ENCODE assay signal across 23 mouse cellular contexts in genomic region chr6:145806784-145807183, GRCm38 (mm10). TPM values are rescaled to one million over a fixed set of nuclear protein-coding genes. Genes with fewer than 3 reads are reported as not detected.
A peak's percentile ranks its signal among the peaks of the same experiment; 100 is the strongest.
DNase-seq lines count a peak whose midpoint lies in the region; ATAC-seq and TF ChIP-seq lines count a peak whose summit lies in the region.
"Had no signal": no experiment of that assay in that cellular context is flagged by ENCODE, and none has a peak within 500 bp of the region (broad histone marks: within the 10 kb centered on the region; RNA-seq: fewer than 3 reads in every experiment).

No protein-coding gene starts in this region.

- no peak for ATAC-seq in embryonic facial prominence, embryonic 14.5 days (ENCODE audit: low read depth)
- ATAC-seq in heart, embryonic 12.5 days (ENCODE audit: insufficient number of reproducible peaks, low FRiP score), result no peak
- ATAC-seq in hindbrain, embryonic 16.5 days, result 0 out of 2 replicates have a peak, but pooled peaks have one; percentile 37
- no peak for ATAC-seq in hindbrain, embryonic 13.5 days (ENCODE audit: low FRiP score)
- ATAC-seq in liver, postnatal 0 days, result no peak
- ATAC-seq in liver, embryonic 12.5 days, result no peak
- ATAC-seq: intestine, postnatal 0 days; midbrain, embryonic 15.5 days had no signal

- TF ChIP-seq CTCF in liver, postnatal 0 days (IDR thresholded peaks at IDR 0.05; ENCODE audit: low read depth), result no peak

- H3K9me3 ChIP-seq in embryonic facial prominence, embryonic 14.5 days (ENCODE audit: control insufficient read depth, low read length), result no peaks in the 10 kb centered on the region
- no peaks in the 10 kb centered on the region for H3K9me3 ChIP-seq in embryonic facial prominence, embryonic 10.5 days
- no peaks in the 10 kb centered on the region for H3K9me3 ChIP-seq in heart, embryonic 12.5 days (replicated peaks)
- no peaks in the 10 kb centered on the region for H3K9me3 ChIP-seq in heart, embryonic 10.5 days
- H3K9me3 ChIP-seq in hindbrain, embryonic 16.5 days (ENCODE audit: control insufficient read depth, low read length), result no peaks in the 10 kb centered on the region
- no peaks in the 10 kb centered on the region for H3K9me3 ChIP-seq in hindbrain, embryonic 13.5 days
- no peaks in the 10 kb centered on the region for H3K9me3 ChIP-seq in liver, postnatal 0 days (ENCODE audit: low read length)
- no peaks in the 10 kb centered on the region for H3K9me3 ChIP-seq in liver, embryonic 12.5 days (replicated peaks)
- H3K9me3 ChIP-seq: embryonic facial prominence, embryonic 15.5 days; hindbrain, embryonic 10.5 days; limb, embryonic 13.5 days; midbrain, embryonic 15.5 days; neural tube, embryonic 13.5 days had no signal

- peaks cover 14% of the 10 kb centered on the region; the same call in 1 of the 2 replicates for H3K36me3 ChIP-seq in embryonic facial prominence, embryonic 14.5 days (ENCODE audit: control insufficient read depth, insufficient read depth, low read length)
- H3K36me3 ChIP-seq in embryonic facial prominence, embryonic 10.5 days (replicated peaks), result peaks cover 13% of the 10 kb centered on the region; the same call in 1 of the 2 replicates
- peaks cover 36% of the 10 kb centered on the region for H3K36me3 ChIP-seq in heart, embryonic 12.5 days
- H3K36me3 ChIP-seq in heart, embryonic 10.5 days, result peaks cover 26% of the 10 kb centered on the region
- H3K36me3 ChIP-seq in hindbrain, embryonic 16.5 days (ENCODE audit: control insufficient read depth, insufficient read depth, low read length), result no peaks in the 10 kb centered on the region
- no peaks in the 10 kb centered on the region; the same call in 1 of the 2 replicates for H3K36me3 ChIP-seq in hindbrain, embryonic 13.5 days
- no peaks in the 10 kb centered on the region; the same call in 1 of the 2 replicates for H3K36me3 ChIP-seq in liver, postnatal 0 days (replicated peaks; ENCODE audit: insufficient read depth, low read length)
- 0 out of 2 replicates have a peak, but pooled peaks cover 3% of the 10 kb centered on the region for H3K36me3 ChIP-seq in liver, embryonic 12.5 days
- H3K36me3 ChIP-seq: midbrain, embryonic 15.5 days; neural tube, embryonic 13.5 days had no signal

- no peak overlapping the region for H3K4me3 ChIP-seq in embryonic facial prominence, embryonic 14.5 days (ENCODE audit: low read depth, low read length)
- H3K4me3 ChIP-seq in embryonic facial prominence, embryonic 10.5 days, result no peak overlapping the region
- no peak overlapping the region for H3K4me3 ChIP-seq in heart, embryonic 12.5 days
- no peak overlapping the region for H3K4me3 ChIP-seq in heart, embryonic 10.5 days
- no peak overlapping the region for H3K4me3 ChIP-seq in hindbrain, embryonic 16.5 days (ENCODE audit: low read length)
- H3K4me3 ChIP-seq in hindbrain, embryonic 13.5 days, result no peak overlapping the region
- H3K4me3 ChIP-seq in liver, postnatal 0 days (ENCODE audit: low read depth, low read length), result no peak overlapping the region
- H3K4me3 ChIP-seq in liver, embryonic 12.5 days, result no peak overlapping the region
- H3K4me3 ChIP-seq: embryonic facial prominence, embryonic 15.5 days; hindbrain, embryonic 10.5 days; limb, embryonic 13.5 days; midbrain, embryonic 15.5 days; myocyte; neural tube, embryonic 13.5 days had no signal

- no peak overlapping the region for H3K4me2 ChIP-seq in embryonic facial prominence, embryonic 14.5 days (ENCODE audit: low read depth, low read length)
- H3K4me2 ChIP-seq in heart, embryonic 12.5 days, result no peak overlapping the region
- H3K4me2 ChIP-seq in hindbrain, embryonic 16.5 days (ENCODE audit: low read length), result no peak overlapping the region
- no peak overlapping the region for H3K4me2 ChIP-seq in hindbrain, embryonic 13.5 days
- no peak overlapping the region for H3K4me2 ChIP-seq in liver, postnatal 0 days (ENCODE audit: low read depth, low read length)
- H3K4me2 ChIP-seq in liver, embryonic 12.5 days, result no peak overlapping the region
- H3K4me2 ChIP-seq: embryonic facial prominence, embryonic 15.5 days; limb, embryonic 13.5 days; midbrain, embryonic 15.5 days; neural tube, embryonic 13.5 days had no signal

- no peaks in the 10 kb centered on the region for H3K27me3 ChIP-seq in embryonic facial prominence, embryonic 14.5 days (replicated peaks; ENCODE audit: control insufficient read depth, insufficient read depth, low read length)
- no peaks in the 10 kb centered on the region for H3K27me3 ChIP-seq in embryonic facial prominence, embryonic 10.5 days (replicated peaks; ENCODE audit: low read depth, poor library complexity, severe bottlenecking)
- H3K27me3 ChIP-seq in heart, embryonic 12.5 days (replicated peaks), result no peaks in the 10 kb centered on the region
- H3K27me3 ChIP-seq in heart, embryonic 10.5 days (ENCODE audit: insufficient read depth, poor library complexity, severe bottlenecking), result no peaks in the 10 kb centered on the region
- no peaks in the 10 kb centered on the region for H3K27me3 ChIP-seq in hindbrain, embryonic 16.5 days (replicated peaks; ENCODE audit: control insufficient read depth, insufficient read depth, low read length)
- H3K27me3 ChIP-seq in hindbrain, embryonic 13.5 days, result no peaks in the 10 kb centered on the region
- no peaks in the 10 kb centered on the region for H3K27me3 ChIP-seq in liver, postnatal 0 days (ENCODE audit: insufficient read depth, low read length)
- H3K27me3 ChIP-seq in liver, embryonic 12.5 days (replicated peaks), result no peaks in the 10 kb centered on the region
- H3K27me3 ChIP-seq: embryonic facial prominence, embryonic 15.5 days; limb, embryonic 13.5 days; midbrain, embryonic 15.5 days; neural tube, embryonic 13.5 days had no signal

- no peak for TF ChIP-seq EP300 in liver, postnatal 0 days (IDR thresholded peaks at IDR 0.05; ENCODE audit: low read depth)

- 8% methylated on average over 2 of the region's 2 CpGs for WGBS in embryonic facial prominence, embryonic 14.5 days
- WGBS in embryonic facial prominence, embryonic 10.5 days, result 35% methylated on average over 2 of the region's 2 CpGs
- WGBS in heart, embryonic 12.5 days, result 34% methylated on average over 2 of the region's 2 CpGs
- 66% methylated on average over 2 of the region's 2 CpGs for WGBS in heart, embryonic 10.5 days
- 34% methylated on average over 2 of the region's 2 CpGs for WGBS in hindbrain, embryonic 16.5 days
- 42% methylated on average over 2 of the region's 2 CpGs for WGBS in hindbrain, embryonic 13.5 days
- 28% methylated on average over 2 of the region's 2 CpGs for WGBS in liver, postnatal 0 days (ENCODE audit: insufficient replicate concordance)
- 41% methylated on average over 2 of the region's 2 CpGs for WGBS in liver, embryonic 12.5 days (ENCODE audit: insufficient replicate concordance)

- H3K4me1 ChIP-seq in embryonic facial prominence, embryonic 14.5 days (ENCODE audit: control insufficient read depth, insufficient read depth, low read length), result no peaks in the 10 kb centered on the region
- H3K4me1 ChIP-seq in embryonic facial prominence, embryonic 10.5 days, result peaks cover 18% of the 10 kb centered on the region
- peaks cover 57% of the 10 kb centered on the region for H3K4me1 ChIP-seq in heart, embryonic 12.5 days (replicated peaks)
- peaks cover 50% of the 10 kb centered on the region for H3K4me1 ChIP-seq in heart, embryonic 10.5 days
- no peaks in the 10 kb centered on the region; the same call in 1 of the 2 replicates for H3K4me1 ChIP-seq in hindbrain, embryonic 16.5 days (ENCODE audit: control insufficient read depth, insufficient read depth, low read depth, low read length)
- peaks cover 4% of the 10 kb centered on the region; the same call in 1 of the 2 replicates for H3K4me1 ChIP-seq in hindbrain, embryonic 13.5 days (replicated peaks)
- peaks cover 27% of the 10 kb centered on the region for H3K4me1 ChIP-seq in liver, postnatal 0 days (ENCODE audit: insufficient read depth)
- H3K4me1 ChIP-seq in liver, embryonic 12.5 days, result 0 out of 2 replicates have a peak, but pooled peaks cover 4% of the 10 kb centered on the region
- H3K4me1 ChIP-seq: midbrain, embryonic 15.5 days had no signal

- H3K27ac ChIP-seq in embryonic facial prominence, embryonic 14.5 days (replicated peaks; ENCODE audit: low read depth, low read length), result no peak overlapping the region
- no peak overlapping the region for H3K27ac ChIP-seq in embryonic facial prominence, embryonic 10.5 days (replicated peaks)
- 0 out of 2 replicates have a peak overlapping the region, but pooled peaks have one; percentile 11 for H3K27ac ChIP-seq in heart, embryonic 12.5 days (ENCODE audit: poor library complexity, severe bottlenecking)
- H3K27ac ChIP-seq in heart, embryonic 10.5 days, result no peak overlapping the region
- no peak overlapping the region for H3K27ac ChIP-seq in hindbrain, embryonic 16.5 days (ENCODE audit: low read depth, low read length)
- no peak overlapping the region for H3K27ac ChIP-seq in hindbrain, embryonic 13.5 days
- H3K27ac ChIP-seq in liver, postnatal 0 days (ENCODE audit: low read depth), result peak overlapping the region; percentile 41
- no peak overlapping the region for H3K27ac ChIP-seq in liver, embryonic 12.5 days
- H3K27ac ChIP-seq: embryonic facial prominence, embryonic 15.5 days; hindbrain, embryonic 10.5 days; limb, embryonic 13.5 days; liver, embryonic 14.5 days; midbrain, embryonic 15.5 days; neural tube, embryonic 13.5 days had no signal

- H3K9ac ChIP-seq in embryonic facial prominence, embryonic 14.5 days (ENCODE audit: low read depth, low read length), result no peak overlapping the region
- H3K9ac ChIP-seq in heart, embryonic 12.5 days, result no peak overlapping the region
- H3K9ac ChIP-seq in hindbrain, embryonic 16.5 days (ENCODE audit: low read depth, low read length), result no peak overlapping the region
- no peak overlapping the region for H3K9ac ChIP-seq in hindbrain, embryonic 13.5 days
- H3K9ac ChIP-seq in liver, postnatal 0 days (replicated peaks), result no peak overlapping the region; the same call in 1 of the 2 replicates
- H3K9ac ChIP-seq in liver, embryonic 12.5 days, result no peak overlapping the region
- H3K9ac ChIP-seq: embryonic facial prominence, embryonic 15.5 days; limb, embryonic 13.5 days; liver, embryonic 14.5 days; midbrain, embryonic 15.5 days; neural tube, embryonic 13.5 days had no signal

- DNase-seq in embryonic facial prominence, embryonic 14.5 days (ENCODE audit: low spot score), result peak; percentile 56
- no peak for DNase-seq in embryonic facial prominence, embryonic 10.5 days (ENCODE audit: low spot score)
- no peak for DNase-seq in heart, embryonic 10.5 days (ENCODE audit: low spot score)
- DNase-seq in liver, postnatal 0 days, result no peak
- DNase-seq: adrenal gland, postnatal 14 days; cerebellum, adult 8-10 months; cerebellum, postnatal 36 days; embryo, embryonic 11 days; gastrocnemius, postnatal 10 days; kidney, postnatal 4 days; lung, postnatal 4 days had no signal

RNA-seq across cellular contexts. Expression of gene Bhlhe41, which starts 58.6 kb away (rescaled TPM):
- 3.0 and 3.3 TPM in 2 replicates for polyA plus RNA-seq in embryonic facial prominence, embryonic 14.5 days (2014; fragmentation: Nextera tagmentation; extraction: Ambion mirVana)
- polyA plus RNA-seq in embryonic facial prominence, embryonic 10.5 days (2016; fragmentation: Nextera tagmentation; extraction: Ambion mirVana), result 0.93 and 1.8 TPM in 2 replicates
- 6.5 and 6.9 TPM in 2 replicates for polyA plus RNA-seq in heart, embryonic 12.5 days (2016; fragmentation: Nextera tagmentation; extraction: Ambion mirVana)
- polyA plus RNA-seq in heart, embryonic 10.5 days (2016; fragmentation: Nextera tagmentation; extraction: Ambion mirVana), result 3.8 and 7.4 TPM in 2 replicates
- polyA plus RNA-seq in hindbrain, embryonic 16.5 days (2015; fragmentation: Nextera tagmentation; extraction: Ambion mirVana), result 7.8 and 8.1 TPM in 2 replicates
- 4.0 and 4.1 TPM in 2 replicates for polyA plus RNA-seq in hindbrain, embryonic 13.5 days (2015; fragmentation: Nextera tagmentation; extraction: Ambion mirVana)
- 0.22 and 0.24 TPM in 2 replicates for polyA plus RNA-seq in liver, postnatal 0 days (2015; fragmentation: Nextera tagmentation; extraction: Ambion mirVana)
- 0.11 and 0.15 TPM in 2 replicates for polyA plus RNA-seq in liver, embryonic 12.5 days (2016; fragmentation: Nextera tagmentation; extraction: Ambion mirVana)

Comparison
In these comparisons a context has a peak if more than half of its experiments do, and no peak if none do; other contexts are left out.
1. H3K27ac ChIP-seq: peak in heart, embryonic 12.5 days (single experiment) and liver, postnatal 0 days (single experiment); none in embryonic facial prominence, embryonic 14.5 days (single experiment), embryonic facial prominence, embryonic 10.5 days (single experiment), heart, embryonic 10.5 days (single experiment), hindbrain, embryonic 16.5 days (single experiment), hindbrain, embryonic 13.5 days (single experiment) and liver, embryonic 12.5 days (single experiment).